In genomic region chr10:58393026-58394014, GRCm38 (mm10) we compare ENCODE assay signal across 8 mouse cellular contexts. TPM values are rescaled to one million over a fixed set of nuclear protein-coding genes. Genes with fewer than 3 reads are reported as not detected.
DNase-seq lines count a peak whose midpoint lies in the region; ATAC-seq and TF ChIP-seq lines count a peak whose summit lies in the region.

No protein-coding gene starts in this region.

- peak overlapping the region; percentile 53; the same call in 1 of the 2 replicates for H3K27ac ChIP-seq in layer of hippocampus, adult 2 months
- peak overlapping the region; percentile 85 for H3K27ac ChIP-seq in bone marrow macrophage, adult 2 months (ENCODE audit: insufficient read depth, low read depth, low read length)
- H3K27ac ChIP-seq in forebrain, embryonic 11.5 days (ENCODE audit: low read depth, low read length): no peak overlapping the region
- no peak overlapping the region for H3K27ac ChIP-seq in hindbrain, embryonic 11.5 days (ENCODE audit: low read depth, low read length)

- TF ChIP-seq CTCF in layer of hippocampus, adult 2 months (conservative IDR thresholded peaks at IDR 0.05): no peak
- TF ChIP-seq CTCF in bone marrow macrophage, adult 2 months (IDR thresholded peaks at IDR 0.05; ENCODE audit: low read depth, low read length): no peak

- H3K4me2 ChIP-seq in forebrain, embryonic 11.5 days (ENCODE audit: low read depth, low read length, severe bottlenecking): no peak overlapping the region
- no peak overlapping the region for H3K4me2 ChIP-seq in hindbrain, embryonic 11.5 days (replicated peaks; ENCODE audit: low read depth, low read length)

- H3K4me1 ChIP-seq in bone marrow macrophage, adult 2 months (ENCODE audit: control insufficient read depth, insufficient read depth, low read length): peaks cover 31% of the 10 kb centered on the region
- no peaks in the 10 kb centered on the region for H3K4me1 ChIP-seq in forebrain, embryonic 11.5 days (replicated peaks; ENCODE audit: control insufficient read depth, insufficient read depth, low read length)
- no peaks in the 10 kb centered on the region for H3K4me1 ChIP-seq in hindbrain, embryonic 11.5 days (replicated peaks; ENCODE audit: control insufficient read depth, insufficient read depth, low read length)

- H3K27me3 ChIP-seq in forebrain, embryonic 11.5 days (ENCODE audit: control insufficient read depth, insufficient read depth, low read length): no peaks in the 10 kb centered on the region
- H3K27me3 ChIP-seq in hindbrain, embryonic 11.5 days (ENCODE audit: control insufficient read depth, insufficient read depth, low read length): no peaks in the 10 kb centered on the region

- no peak overlapping the region for H3K9ac ChIP-seq in forebrain, embryonic 11.5 days (ENCODE audit: low read length)
- no peak overlapping the region for H3K9ac ChIP-seq in hindbrain, embryonic 11.5 days (ENCODE audit: low read depth, low read length)

- WGBS in forebrain, embryonic 11.5 days: 90% methylated on average over 7 of the region's 7 CpGs
- 87% methylated on average over 7 of the region's 7 CpGs for WGBS in hindbrain, embryonic 11.5 days

- DNase-seq in layer of hippocampus, adult 2 months (ENCODE audit: low spot score in 2 of 2): no peak
- DNase-seq in layer of hippocampus, adult 18-20 months (ENCODE audit: low spot score in 2 of 2): no peak
- DNase-seq in liver: peak; percentile 32
- DNase-seq in naive thymus-derived CD4-positive, alpha-beta T cell, adult 2 months (ENCODE audit: low read depth): peak; percentile 73
- no peak for DNase-seq in left cerebral cortex, adult 8-10 months (ENCODE audit: low spot score in 2 of 2)
- DNase-seq in forebrain, embryonic 11.5 days (ENCODE audit: low spot score): no peak
- DNase-seq in hindbrain, embryonic 11.5 days (ENCODE audit: low spot score): no peak

- H3K4me3 ChIP-seq in layer of hippocampus, adult 2 months: no peak overlapping the region
- H3K4me3 ChIP-seq in bone marrow macrophage, adult 2 months (ENCODE audit: insufficient read depth, low read length): peak overlapping the region; percentile 56
- H3K4me3 ChIP-seq in forebrain, embryonic 11.5 days (ENCODE audit: low read depth, low read length): no peak overlapping the region
- no peak overlapping the region for H3K4me3 ChIP-seq in hindbrain, embryonic 11.5 days (ENCODE audit: low read depth, low read length)

- no peaks in the 10 kb centered on the region for H3K9me3 ChIP-seq in forebrain, embryonic 11.5 days (ENCODE audit: control insufficient read depth, low read length)
- no peaks in the 10 kb centered on the region for H3K9me3 ChIP-seq in hindbrain, embryonic 11.5 days (ENCODE audit: control insufficient read depth, low read length)

- no peak for TF ChIP-seq POLR2A in bone marrow macrophage, adult 2 months (IDR thresholded peaks at IDR 0.05; ENCODE audit: borderline replicate concordance, low read depth, low read length)

- H3K36me3 ChIP-seq in forebrain, embryonic 11.5 days (ENCODE audit: control insufficient read depth, insufficient read depth, low read length): no peaks in the 10 kb centered on the region
- H3K36me3 ChIP-seq in hindbrain, embryonic 11.5 days (ENCODE audit: control insufficient read depth, insufficient read depth, low read length): no peaks in the 10 kb centered on the region

- ATAC-seq in forebrain, embryonic 11.5 days (replicated peaks; ENCODE audit: low FRiP score): no peak
- no peak for ATAC-seq in hindbrain, embryonic 11.5 days (ENCODE audit: low FRiP score)

RNA-seq across cellular contexts. Expression of gene Ranbp2, which starts 53.4 kb away (rescaled TPM):
- 10 to 100 TPM; 78.2 to 81.5 TPM for total RNA-seq in layer of hippocampus, adult 2 months (2021)
- total RNA-seq in layer of hippocampus, adult 18-20 months (2021): 10 to 100 TPM; 79.4 to 80.8 TPM
- 38.0 and 42.2 TPM in 2 replicates for polyA plus RNA-seq in bone marrow macrophage, adult 2 months (2012; ENCODE audit: insufficient read depth, insufficient read length, missing spikeins)
- total RNA-seq in left cerebral cortex, adult 8-10 months (2022): 10 to 100 TPM; 78.0 to 92.2 (median 85.1) TPM
- polyA plus RNA-seq in forebrain, embryonic 11.5 days (2014; fragmentation: Nextera tagmentation; extraction: Ambion mirVana): 30.8 and 38.7 TPM in 2 replicates
- 33.6 and 48.2 TPM in 2 replicates for polyA plus RNA-seq in hindbrain, embryonic 11.5 days (2014; fragmentation: Nextera tagmentation; extraction: Ambion mirVana)

Comparison
In these comparisons a context has a peak if more than half of its experiments do, and no peak if none do; other contexts are left out.
1. DNase-seq: peak in liver (single experiment) and naive thymus-derived CD4-positive, alpha-beta T cell, adult 2 months (single experiment); none in layer of hippocampus, adult 2 months (0 of 2), layer of hippocampus, adult 18-20 months (0 of 2), left cerebral cortex, adult 8-10 months (0 of 2), forebrain, embryonic 11.5 days (single experiment) and hindbrain, embryonic 11.5 days (single experiment).
2. H3K27ac ChIP-seq: peak in layer of hippocampus, adult 2 months (single experiment) and bone marrow macrophage, adult 2 months (single experiment); none in forebrain, embryonic 11.5 days (single experiment) and hindbrain, embryonic 11.5 days (single experiment).